Mouse (Mus musculus): ENCODE measurements around the gene Hoxa10. TPM values are rescaled to one million over a fixed set of nuclear protein-coding genes. Genes with fewer than 3 reads are reported as not detected.

Gene Hoxa10
- total RNA-seq, 2 experiments from 2014 or later: 31.5 to 32.3 TPM

DNA sequence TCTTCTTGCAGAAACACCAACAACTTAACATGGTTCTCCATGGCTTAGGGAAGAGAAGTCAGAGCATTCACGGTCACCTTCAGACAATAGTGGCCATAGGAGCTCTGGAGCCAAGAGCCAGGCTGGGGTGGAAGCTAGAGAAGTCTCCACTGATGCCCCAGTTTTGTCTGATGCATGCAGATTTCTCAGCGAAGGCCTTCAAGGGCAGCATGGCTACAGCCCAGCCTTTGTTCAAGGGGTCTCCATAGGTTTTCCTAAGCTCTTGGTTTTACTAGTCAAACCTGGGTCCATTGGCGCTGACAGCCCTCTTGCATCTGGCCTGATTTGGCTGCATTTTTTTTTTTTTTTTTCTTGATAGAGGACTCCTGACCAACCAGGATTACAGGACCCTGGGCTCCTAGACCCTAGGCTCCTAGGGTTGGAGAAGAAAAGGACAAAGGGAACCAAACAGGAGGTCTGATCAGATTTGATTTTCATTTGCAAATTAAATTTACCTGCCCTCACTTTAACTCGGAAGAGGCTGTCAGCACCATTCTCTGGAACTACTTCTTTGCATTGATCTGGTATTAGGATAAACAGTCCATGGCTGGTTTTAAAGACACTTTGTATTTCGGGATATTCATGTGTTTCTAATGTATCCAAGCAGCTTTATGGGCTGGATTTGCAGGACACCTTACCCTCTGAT is 23.6 kb upstream of the Hoxa10 start:
- no peak for DNase-seq (ENCODE audit: low spot score in 2 of 2)

DNA sequence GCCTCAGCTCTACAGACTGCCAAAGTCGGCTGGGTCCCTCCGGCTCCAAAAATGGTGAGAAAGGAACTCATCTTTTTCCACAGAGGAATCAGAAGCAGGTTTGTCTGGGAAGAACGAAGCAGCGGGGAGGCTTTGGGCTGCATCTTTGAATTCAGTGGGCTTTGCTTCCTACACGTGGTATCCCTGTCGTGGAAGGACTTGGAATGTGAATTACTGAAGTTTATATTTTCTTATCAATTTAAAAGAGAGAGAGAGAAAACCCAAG is 22.6 kb upstream of the Hoxa10 start:
- no peak for DNase-seq (ENCODE audit: low spot score in 2 of 2)

DNA sequence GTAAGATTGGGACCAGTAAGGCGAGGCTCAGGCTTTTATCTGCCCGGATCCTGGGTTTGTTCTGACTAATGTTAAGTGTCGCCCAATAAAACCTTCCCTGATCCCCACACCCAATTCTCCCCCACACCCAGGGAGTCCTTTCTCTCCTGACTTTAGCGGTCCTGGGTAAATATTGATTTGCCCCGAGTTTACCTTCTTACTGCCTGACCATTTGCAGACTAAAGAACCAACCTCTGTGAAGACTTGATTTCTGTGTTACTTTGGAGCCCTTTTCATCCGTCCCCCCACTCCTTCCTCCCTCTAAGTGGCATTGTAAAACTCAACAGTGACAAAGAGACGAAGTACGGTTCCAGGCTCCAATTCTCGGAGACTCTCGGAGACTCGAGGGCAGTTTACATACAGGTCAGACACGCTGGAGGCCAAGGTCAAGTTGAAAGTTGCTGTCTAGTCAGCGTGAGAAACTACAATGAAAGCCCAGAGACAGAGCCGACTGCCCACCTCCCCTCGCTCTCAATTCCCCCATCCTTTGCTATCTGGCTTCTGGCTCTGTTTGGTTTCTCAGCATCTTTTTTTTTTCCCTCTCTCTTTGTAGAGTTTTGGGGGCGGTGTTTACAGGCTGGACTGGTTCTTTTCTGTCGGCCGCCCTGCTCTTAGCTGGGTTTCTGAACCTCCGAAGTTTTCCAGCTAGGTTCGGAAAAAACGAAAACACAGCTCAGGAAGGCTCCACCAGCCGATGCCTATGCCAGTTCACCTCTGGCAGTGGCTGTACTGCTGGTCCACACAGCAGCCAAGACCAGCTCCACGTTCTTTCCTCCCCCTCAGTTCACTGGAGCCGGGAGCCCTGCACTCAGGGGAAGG is 22.0 kb upstream of the Hoxa10 start:
- DNase-seq (ENCODE audit: low spot score in 2 of 2): no peak

DNA sequence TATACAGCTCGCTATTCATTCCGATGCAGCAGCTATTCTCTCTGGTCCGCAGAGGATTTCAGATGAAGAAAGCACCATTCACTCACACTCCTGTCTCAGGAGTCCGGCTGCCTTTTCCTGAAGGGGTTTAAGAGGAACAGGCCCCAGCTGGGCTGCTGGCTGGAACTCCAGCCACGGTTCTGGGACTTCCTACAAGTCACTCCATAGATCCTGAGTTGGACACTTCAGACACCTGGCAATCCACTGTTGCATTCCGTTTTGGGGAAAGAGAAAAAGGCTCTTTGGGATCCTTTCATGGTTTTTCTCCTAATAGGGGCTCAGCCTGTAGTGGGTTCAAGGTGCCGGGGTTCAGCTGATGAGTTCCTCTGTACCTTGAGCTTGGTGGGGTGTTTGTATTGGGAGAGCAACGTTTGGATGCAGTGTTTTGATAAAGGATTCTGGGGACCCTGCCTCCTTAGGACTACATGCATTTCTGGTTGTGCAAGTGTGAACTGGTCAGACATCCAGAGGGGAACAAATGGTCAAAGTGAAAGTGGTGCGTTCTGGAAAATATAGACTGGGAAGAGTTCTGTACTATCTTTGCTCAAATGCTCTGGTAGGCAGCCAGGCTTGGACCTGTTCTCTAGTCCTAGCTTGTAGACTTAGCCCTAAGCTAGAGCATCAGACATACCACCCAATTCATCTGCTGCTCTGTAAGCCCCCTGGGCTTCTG is 21.3 kb upstream of the Hoxa10 start:
- no peak for DNase-seq (ENCODE audit: low spot score in 2 of 2)

DNA sequence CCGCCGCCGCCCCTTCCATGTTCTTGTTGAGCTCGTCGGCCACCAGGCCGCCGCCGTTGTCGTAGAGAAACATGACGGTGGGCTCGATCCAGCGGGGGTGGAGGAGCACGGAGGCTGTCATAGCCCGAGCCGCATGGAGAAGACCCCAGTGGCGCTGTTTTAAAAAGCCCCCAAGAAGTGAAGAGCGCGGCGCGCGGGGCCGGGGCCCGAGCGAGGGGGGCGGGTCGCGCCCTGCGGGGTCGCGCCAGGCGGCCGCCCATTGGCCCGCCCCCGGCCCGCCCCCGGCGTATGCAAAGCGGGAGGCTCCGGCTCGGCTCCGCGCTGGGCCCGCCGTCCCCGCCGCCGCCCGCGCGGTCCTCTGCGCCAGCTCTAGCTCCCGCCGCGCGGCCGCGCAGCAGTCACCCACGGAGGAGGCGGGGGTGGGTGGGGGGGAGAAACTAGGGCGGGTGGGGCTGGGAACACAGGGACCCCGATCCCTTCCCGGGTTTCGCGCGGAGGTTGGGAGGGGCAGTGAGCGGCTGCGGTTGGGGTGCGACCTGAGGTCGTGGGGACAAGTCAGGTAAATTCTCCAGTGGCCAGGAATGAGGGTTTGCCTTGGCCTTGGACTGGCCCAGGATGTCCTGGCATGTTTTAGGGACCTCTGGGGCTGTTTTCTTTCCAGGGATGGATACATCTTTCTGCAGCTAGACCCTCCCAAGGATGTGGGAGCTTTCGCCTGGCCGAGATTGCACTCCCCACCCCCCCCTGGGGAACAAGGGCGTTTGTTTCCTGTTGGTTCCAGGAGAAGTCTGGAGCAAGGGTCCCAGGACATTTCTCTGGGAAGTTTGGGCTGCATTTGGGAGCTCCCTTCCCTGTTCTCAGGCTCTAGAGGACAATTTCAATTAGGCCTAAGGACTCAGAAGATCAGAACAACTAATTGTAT is 20.3 kb upstream of the Hoxa10 start, which contains the start of gene Hoxa13:
Gene Hoxa13 (minus strand): TSS at position 227 of the 922 bp plus-strand sequence.
- DNase-seq (ENCODE audit: low spot score in 2 of 2): peak in 1 of 2 experiments; percentile 42

DNA sequence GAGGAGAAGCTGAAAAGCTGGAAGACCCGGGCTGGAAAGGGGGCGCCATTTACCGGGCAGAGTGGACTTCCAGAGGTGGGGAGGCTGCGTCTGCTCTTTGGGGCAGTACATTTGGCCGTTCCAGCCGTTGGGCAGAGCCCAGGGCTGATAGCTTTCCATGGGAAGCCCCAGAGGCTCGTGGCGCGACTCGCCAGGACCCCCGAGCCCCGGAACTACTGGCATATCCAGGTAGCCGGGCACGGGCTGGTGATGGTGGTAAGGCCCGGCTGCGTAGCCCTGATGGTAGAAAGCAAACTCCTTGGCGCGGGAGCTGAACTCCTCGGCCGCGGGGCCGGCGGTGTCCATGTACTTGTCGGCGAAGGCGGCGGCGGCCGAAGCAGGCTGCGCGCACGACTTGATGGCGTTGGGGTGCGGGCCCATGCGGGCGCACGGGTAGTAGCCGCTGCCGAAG is 19.2 kb upstream of the Hoxa10 start:
- no peak for DNase-seq (ENCODE audit: low spot score in 2 of 2)

DNA sequence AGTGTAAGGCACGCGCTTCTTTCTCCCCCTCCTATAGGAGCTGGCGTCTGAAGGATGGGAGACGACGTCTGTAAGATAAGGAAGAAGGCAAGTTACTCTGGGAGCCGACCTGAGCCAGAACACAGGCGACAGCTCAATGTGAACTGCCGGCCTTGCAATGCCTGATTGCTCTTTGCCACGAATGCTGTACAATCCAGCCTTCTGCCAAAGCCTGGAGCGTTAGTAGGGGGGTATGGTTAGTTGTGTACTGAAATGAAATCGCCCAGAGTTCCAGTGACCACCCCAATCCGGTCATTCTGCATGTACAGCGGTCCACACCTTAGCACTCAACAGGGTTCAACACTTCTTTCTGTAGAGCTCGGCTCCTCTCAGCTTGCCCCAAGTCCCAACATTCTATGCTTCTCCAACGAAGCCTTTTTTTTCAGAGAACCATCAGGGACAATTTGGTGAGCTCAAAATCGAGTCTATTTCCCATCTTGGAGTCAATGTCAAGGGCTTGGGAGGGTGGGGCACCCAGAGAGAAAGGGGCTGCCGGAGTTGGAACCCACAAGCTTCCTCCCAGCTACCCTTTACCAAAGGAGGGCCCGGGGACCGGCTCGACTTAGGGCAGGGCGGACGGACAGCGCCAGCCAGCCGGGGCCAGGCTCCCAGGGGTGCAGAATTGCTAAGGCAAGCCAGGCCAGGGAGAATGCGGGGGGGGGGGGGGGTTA is 18.6 kb upstream of the Hoxa10 start:
- no peak for DNase-seq (ENCODE audit: low spot score in 2 of 2)

DNA sequence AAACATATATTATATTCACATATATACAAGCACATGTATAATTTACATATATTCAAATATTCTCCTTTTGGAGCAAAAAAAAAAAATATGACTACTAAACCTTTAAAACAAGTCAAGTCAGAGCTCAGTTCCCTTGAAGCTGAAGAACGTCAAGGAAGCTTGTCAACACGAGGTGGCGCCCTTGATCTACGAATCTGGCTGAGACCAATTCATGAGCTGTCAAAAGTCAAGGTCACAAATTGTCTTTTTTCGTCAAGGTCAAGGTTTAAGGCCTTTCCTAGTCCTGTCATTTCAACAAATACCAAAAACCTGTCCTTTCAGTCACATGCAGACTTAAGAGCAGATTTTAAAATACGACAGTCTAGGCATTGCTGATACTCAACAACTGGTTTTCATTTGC is 16.3 kb upstream of the Hoxa10 start:
- peak; percentile 64 to 80 for DNase-seq (ENCODE audit: low spot score in 2 of 2)

DNA sequence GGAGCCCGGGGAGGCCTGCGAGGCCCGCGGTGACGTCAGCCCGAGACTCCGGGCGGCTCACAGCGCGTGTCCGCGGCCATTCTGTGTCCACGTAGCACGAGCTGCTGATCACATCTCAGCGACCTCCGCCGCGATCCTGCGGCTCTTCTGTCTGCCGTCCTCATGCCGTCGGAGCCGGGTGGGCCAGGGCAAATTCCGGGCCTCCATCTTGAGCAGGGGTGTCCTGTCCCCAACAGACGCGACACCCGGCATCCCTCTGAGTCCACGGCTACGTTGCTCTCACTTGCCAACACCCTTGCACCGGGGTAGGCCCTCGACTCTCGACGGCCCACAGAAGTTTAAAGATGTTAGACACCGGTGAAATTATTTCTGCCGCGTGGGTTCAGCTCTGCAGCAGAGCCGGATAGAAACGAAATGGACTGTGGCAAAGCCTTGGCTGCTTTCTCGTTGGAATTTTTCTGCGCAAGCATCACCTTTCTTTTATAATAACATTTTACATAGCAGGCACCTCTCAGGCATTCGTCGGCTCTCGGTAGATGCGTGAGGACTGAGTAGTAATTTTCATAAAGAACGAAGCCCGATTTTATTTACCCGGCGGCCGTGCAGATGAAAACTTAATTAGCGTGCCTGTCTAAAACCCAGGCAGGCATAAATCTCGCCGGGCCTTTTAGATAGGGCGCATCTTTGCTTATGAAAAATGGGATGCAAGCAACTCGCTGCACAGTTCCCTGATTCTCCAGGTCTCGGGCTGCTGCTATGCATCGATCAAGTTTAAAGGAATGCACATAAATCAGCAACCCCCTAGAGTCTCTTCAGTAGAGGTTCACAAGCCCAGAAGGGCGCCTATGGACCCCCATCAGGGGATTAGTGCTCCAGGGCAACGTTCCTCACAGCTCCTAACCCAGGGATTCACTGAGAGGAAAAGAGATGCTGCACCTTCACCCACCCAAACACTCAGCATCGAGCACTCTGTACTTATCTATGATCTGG is 13.2 kb upstream of the Hoxa10 start:
- no peak for DNase-seq (ENCODE audit: low spot score in 2 of 2)

DNA sequence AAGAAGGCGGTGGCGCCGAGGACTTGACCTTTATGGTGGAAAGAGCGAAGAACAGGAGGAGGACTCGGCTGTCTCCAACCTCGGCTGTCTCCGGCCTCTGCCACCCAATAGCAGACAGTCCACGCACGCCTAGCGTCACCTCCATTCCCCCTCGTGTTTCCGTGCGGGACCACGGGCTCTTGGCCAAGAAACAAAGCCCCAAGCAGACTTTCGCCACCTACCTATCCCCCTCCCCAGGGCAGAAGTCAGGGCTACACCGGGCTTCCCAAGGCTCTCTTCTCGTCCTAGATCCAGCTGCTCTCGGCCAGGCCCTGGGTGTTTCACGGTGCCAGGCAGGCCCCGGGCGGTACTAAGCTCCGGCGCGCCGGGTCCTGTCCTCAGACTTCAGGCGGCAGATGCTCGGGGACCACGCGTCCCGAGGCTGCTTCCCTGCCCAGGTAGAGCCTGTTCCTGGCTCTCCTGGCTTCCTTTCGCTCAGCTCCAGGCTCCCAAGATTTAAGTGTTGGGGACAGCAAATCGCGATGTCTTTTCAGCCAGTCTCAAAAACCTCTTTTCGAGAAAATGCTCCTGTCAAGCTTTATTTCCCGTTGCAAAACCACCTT is 12.2 kb upstream of the Hoxa10 start:
- no peak for DNase-seq (ENCODE audit: low spot score in 2 of 2)

DNA sequence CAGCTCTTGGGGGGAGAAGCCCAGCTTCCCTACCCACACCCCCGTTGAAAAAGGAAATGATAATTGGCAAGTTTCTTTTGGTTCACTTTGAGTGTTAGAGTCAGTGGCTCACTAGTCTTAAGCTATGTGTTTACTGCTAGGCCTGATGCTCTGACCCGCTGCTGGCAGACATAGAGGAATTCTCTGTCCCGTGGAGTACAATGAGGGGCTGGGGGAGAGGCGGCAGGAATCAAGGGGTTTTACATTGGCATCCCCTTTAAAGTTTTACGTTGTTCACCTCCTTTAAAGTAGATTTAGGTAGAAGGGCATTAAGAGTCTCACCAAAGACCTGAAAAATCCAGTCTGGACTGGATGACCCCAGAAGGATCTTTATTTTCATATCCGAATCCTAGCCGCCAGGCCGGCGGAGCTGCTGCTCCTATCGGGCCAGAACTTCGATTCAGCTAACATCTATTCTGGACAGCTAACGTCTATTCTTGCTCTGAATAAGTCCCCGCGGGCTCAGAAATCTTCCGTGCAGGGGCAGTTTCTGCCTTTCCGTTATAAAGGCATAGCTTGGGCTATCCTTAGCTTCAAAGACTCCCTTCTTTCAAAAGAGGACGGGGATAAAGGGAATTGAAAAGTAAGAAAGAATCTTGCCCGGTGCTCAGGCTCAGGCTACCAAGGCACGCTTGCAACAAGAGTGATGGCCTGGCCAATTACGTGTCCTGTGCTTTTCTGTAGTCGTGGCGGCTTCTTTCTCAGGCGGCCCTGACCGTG is 11.5 kb upstream of the Hoxa10 start:
- DNase-seq (ENCODE audit: low spot score in 2 of 2): no peak

DNA sequence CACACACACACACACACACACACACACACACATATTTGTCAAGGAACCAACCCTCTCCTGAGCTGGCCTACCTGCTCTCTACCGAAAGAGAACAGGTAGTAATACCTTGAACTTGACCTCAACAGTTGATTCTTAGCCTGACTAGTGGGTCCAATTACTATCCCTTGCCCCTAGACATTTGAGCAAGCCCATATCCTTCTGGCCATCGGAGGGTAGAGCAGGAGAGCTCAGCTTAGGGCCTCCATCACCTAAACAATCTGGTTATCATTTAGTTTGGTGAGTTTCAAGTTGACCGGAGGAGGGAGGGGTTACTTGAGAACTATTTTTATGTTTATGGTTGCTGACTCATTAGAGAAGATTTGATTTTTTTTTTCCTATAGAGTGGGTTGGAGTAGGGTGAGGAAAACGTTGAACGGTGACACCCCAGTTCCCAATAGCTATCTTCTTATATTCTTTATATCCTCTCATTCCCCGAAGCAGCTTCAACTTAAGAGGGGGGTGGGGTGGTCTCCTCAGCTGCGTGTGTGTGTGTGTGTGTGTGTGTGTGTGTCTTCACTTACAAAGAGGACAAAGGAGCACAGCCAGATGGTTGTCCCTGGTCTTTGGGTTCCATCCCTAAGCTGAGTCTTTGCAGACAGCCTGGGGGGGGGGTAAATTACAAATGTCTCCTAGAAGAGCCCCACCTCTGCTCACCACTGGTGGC is 10.7 kb upstream of the Hoxa10 start:
- DNase-seq (ENCODE audit: low spot score in 2 of 2): no peak

DNA sequence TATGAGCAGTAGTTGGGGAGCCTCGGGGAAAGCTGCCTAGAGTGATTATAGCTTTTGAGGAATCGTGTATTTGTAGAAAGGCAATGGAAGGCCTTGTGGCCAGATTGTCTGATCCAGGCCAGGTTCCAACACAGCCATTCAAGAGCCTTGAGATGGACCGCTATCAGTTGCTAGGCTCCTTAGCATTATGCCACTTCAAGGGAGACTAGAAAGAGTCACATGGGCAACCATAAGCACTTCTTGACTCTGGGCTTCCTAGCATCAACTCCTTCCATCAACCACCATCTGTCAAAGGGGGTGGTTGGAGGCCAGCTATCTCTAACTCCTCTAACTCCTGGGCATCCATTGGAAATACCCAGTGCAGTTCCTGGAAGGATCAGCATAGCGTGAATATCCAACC is 9.2 kb upstream of the Hoxa10 start:
- no peak for DNase-seq (ENCODE audit: low spot score in 2 of 2)

DNA sequence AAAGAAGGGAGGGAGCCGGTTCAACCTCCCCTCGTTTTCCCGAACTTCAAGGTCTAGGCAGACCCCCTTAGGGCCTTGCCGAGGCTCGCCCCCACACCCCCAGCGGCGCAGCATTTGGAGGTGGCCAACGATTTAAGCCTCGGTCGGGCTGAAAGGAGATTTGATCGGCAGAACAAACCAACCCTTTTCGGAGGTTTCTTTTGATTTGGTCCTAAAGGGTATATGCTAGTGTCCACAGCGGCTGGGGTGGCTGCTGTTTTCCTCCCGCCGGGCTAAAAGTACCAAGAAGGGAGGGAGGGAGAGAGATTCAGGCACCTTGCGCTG is 8.7 kb upstream of the Hoxa10 start:
- DNase-seq (ENCODE audit: low spot score in 2 of 2): peak in 1 of 2 experiments; percentile 15

DNA sequence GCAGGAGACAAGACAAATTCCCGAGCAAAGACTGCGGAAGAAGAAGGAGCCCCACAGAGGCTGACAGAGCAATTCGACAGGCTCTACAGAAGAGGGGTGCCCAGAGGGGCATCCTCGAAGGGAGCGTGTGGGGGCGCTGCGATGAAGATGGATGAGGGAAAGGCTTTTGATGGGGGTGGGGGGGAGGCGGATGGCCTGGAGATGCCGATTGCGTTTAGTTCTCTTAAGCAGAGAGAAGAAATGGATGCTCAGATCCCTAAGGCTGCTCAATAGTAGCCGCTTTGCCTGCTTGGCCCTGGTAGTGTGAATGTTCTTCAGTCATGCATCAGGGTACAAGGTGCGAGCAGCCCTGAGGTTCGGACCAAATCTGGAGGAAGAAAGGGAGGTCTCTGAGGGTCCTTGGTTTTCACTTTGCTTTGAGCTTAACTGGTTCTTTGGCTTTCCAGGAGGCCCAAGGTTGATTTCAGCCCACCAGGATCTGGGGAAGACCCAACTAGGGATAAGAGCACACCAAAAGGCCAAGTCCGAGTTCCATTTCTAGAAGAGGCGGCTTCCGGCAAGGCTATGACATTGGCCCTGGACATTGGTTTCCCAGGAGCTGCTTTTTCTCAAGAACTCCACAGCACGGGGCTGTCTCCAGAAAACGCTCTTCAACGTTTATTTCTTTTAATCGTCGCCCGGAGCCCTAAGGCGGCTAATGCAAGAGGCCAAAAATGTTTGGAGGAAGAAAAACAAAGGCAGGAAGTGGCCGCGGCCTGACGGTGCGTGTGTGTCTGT is 8.2 kb upstream of the Hoxa10 start:
- peak in 1 of 2 experiments; percentile 15 for DNase-seq (ENCODE audit: low spot score in 2 of 2)

DNA sequence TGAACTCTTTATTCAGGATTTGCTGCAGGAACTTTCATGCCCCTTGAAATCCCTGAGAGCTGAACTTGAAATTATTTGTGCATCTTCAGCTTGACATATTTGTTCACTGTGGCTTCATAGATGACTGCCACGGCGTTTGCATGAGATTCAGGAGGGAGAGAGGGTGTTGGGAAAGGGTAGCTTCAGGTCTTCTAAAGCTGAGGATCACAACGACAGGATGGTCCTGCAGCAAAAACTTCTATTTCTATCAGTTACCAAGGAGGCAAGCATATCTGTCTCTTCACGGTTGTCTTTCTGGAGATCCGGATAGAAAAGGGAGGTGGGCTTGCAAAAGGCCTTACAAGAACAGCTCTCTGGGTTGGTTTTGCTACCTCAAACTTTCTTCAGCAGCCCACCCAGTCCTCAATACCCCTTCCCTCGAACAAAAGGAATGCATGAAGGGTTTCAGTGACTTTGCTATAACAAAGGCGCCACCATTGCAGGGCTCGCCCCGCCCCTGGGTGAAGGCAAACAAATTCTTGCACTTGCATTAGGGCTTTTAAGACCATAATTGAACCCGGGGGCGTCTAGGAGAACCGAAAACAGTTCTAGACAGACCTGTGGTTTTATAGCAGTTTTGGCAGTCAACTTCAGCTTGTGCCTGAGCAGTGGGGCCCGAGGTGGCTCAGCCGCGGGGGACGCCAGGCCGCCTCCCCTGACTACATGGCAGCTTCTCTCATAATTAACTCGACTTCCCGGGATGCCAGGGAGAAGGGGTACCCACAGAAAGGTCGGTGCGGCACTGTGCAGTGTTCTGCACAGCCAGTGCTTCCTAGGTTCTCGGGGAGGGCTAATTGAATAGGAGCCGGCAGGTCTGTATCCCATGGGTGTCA is 7.3 kb upstream of the Hoxa10 start:
- peak in 1 of 2 experiments; percentile 18 for DNase-seq (ENCODE audit: low spot score in 2 of 2)

Measured in gastrocnemius, postnatal 4 days (tissue).